Mouse (Mus musculus): ENCODE results near the gene Synpo2. TPM values are rescaled to one million over a fixed set of nuclear protein-coding genes. Genes with fewer than 3 reads are reported as not detected.

The Synpo2 gene
- total RNA-seq (2021): 10 to 100 TPM; 36.9 to 37.5 TPM

GRCm38 (mm10) chr3:123235921-123236320, at the start of gene Synpo2:
Synpo2 (minus strand) TSS chr3:123236149.
- DNase-seq: peak; percentile 75

- no peak for DNase-seq
Measured at GRCm38 (mm10) chr3:123285649-123286048, 49.7 kb upstream of the Synpo2 start.

- no peak for DNase-seq
Measured at GRCm38 (mm10) chr3:123284284-123284683, 48.3 kb upstream of the Synpo2 start.

GRCm38 (mm10) chr3:123282866-123283615, 47.1 kb upstream of the Synpo2 start:
- no peak for DNase-seq

GRCm38 (mm10) chr3:123267741-123268201, 31.8 kb upstream of the Synpo2 start:
- DNase-seq: peak; percentile 75

GRCm38 (mm10) chr3:123266753-123267651, 31.1 kb upstream of the Synpo2 start, which contains the start of gene Sec24d:
Sec24d (plus strand) TSS chr3:123267455.
- DNase-seq: peak; percentile 90

- peak; percentile 59 for DNase-seq
Measured at GRCm38 (mm10) chr3:123264706-123265105, 28.8 kb upstream of the Synpo2 start.

- peak; percentile 37 for DNase-seq
Measured at GRCm38 (mm10) chr3:123258709-123259108, 22.8 kb upstream of the Synpo2 start.

- no peak for DNase-seq
Measured at GRCm38 (mm10) chr3:123256181-123257101, 20.5 kb upstream of the Synpo2 start.

GRCm38 (mm10) chr3:123245646-123246045, 9.7 kb upstream of the Synpo2 start:
- no peak for DNase-seq

- DNase-seq: peak; percentile 27
Measured at GRCm38 (mm10) chr3:123244376-123244775, 8.4 kb upstream of the Synpo2 start.

- DNase-seq: no peak
Measured at GRCm38 (mm10) chr3:123237446-123237845, 1.5 kb upstream of the Synpo2 start.

GRCm38 (mm10) chr3:123237039-123237438, 1.1 kb upstream of the Synpo2 start:
- DNase-seq: peak; percentile 36

GRCm38 (mm10) chr3:123235495-123235894, 454 bp downstream of the Synpo2 start:
- no peak for DNase-seq

- peak; percentile 53 for DNase-seq
Measured at GRCm38 (mm10) chr3:123234191-123234836, 1.6 kb downstream of the Synpo2 start.

- no peak for DNase-seq
Measured at GRCm38 (mm10) chr3:123231639-123232038, 4.3 kb downstream of the Synpo2 start.

GRCm38 (mm10) chr3:123227276-123227675, 8.7 kb downstream of the Synpo2 start:
- no peak for DNase-seq

GRCm38 (mm10) chr3:123218646-123219045, 17.3 kb downstream of the Synpo2 start:
- DNase-seq: no peak

- DNase-seq: no peak
Measured at GRCm38 (mm10) chr3:123208891-123209290, 27.1 kb downstream of the Synpo2 start.

- DNase-seq: no peak
Measured at GRCm38 (mm10) chr3:123207386-123207785, 28.6 kb downstream of the Synpo2 start.

- DNase-seq: no peak
Measured at GRCm38 (mm10) chr3:123205485-123205884, 30.5 kb downstream of the Synpo2 start.

GRCm38 (mm10) chr3:123205065-123205464, 30.9 kb downstream of the Synpo2 start:
- DNase-seq: no peak
